Mouse (Mus musculus): ENCODE results near the gene Ip6k1. TPM values are rescaled to one million over a fixed set of nuclear protein-coding genes. Genes with fewer than 3 reads are reported as not detected.

Gene Ip6k1
- polyA plus RNA-seq, 1 experiment from 2014 or later, result 59.2 TPM

DNA sequence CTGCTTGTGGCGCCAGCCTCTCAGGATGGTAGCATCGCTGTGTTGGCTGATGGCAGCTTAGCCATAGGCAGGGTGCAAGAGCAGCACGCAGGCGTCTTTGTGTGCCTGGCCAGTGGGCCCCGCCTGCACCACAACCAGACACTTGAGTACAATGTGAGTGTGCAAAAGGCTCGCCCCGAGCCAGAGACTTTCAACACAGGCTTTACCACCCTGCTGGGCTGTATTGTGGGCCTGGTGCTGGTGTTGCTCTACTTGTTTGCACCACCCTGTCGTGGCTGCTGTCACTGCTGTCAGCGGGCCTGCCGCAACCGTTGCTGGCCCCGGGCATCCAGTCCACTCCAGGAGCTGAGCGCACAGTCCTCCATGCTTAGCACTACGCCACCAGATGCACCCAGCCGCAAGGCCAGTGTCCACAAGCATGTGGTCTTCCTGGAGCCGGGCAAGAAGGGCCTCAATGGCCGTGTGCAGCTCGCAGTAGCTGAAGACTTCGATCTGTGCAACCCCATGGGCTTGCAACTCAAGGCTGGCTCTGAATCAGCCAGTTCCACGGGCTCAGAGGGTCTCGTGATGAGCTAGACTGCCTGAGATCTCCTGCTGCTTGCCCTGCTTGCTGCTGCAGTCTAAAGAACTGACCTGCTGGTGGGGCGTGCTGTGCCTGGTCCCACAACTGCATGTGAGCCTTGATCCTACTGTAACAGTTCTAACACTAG lies 52.2 kb downstream of the Ip6k1 start:
- no peak overlapping the region for H3K9ac ChIP-seq (replicated peaks; ENCODE audit: low read length)
- no peak for ATAC-seq (ENCODE audit: low FRiP score, low TSS enrichment)
- no peak overlapping the region for H3K27ac ChIP-seq (ENCODE audit: low read length)
- H3K9me3 ChIP-seq (ENCODE audit: low read length), result no peaks in the 10 kb centered on the region
- no peaks in the 10 kb centered on the region for H3K27me3 ChIP-seq (ENCODE audit: insufficient read depth, low read length)
- H3K36me3 ChIP-seq (ENCODE audit: insufficient read depth, low read length), result peaks cover 68% of the 10 kb centered on the region
- WGBS, result 90% methylated on average over 22 of the region's 22 CpGs
- H3K4me2 ChIP-seq (replicated peaks; ENCODE audit: low read depth, low read length), result no peak overlapping the region
- peaks cover 15% of the 10 kb centered on the region for H3K4me1 ChIP-seq (ENCODE audit: insufficient read depth, low read length)
- H3K4me3 ChIP-seq (ENCODE audit: low read length), result no peak overlapping the region

DNA sequence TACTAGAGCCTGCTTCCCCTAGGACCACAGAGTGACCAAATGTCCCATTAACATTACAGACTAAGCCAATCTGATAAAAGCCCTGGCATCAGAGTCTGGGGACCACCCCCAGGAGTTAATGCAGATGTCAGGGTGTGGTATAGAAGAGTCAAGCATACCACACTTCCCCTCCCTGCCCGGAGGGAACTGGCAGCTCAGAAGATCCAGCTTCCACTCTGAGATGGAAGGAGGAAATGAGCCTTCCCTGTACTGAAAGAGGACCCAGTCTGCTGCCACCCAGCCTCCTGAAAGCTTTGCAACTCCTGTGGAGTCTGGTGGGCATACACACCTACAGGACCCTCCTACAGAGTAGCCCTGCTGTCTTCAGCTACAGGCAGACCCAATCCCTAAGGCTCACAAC lies 52.8 kb downstream of the Ip6k1 start:
- H3K27ac ChIP-seq (ENCODE audit: low read length), result no peak overlapping the region
- H3K36me3 ChIP-seq (ENCODE audit: insufficient read depth, low read length), result peaks cover 71% of the 10 kb centered on the region
- no peaks in the 10 kb centered on the region for H3K9me3 ChIP-seq (ENCODE audit: low read length)
- H3K4me1 ChIP-seq (ENCODE audit: insufficient read depth, low read length), result peaks cover 10% of the 10 kb centered on the region
- no peak overlapping the region for H3K9ac ChIP-seq (replicated peaks; ENCODE audit: low read length)
- H3K27me3 ChIP-seq (ENCODE audit: insufficient read depth, low read length), result no peaks in the 10 kb centered on the region
- 72% methylated on average over 1 of the region's 1 CpGs for WGBS
- no peak overlapping the region for H3K4me2 ChIP-seq (replicated peaks; ENCODE audit: low read depth, low read length)
- no peak for ATAC-seq (ENCODE audit: low FRiP score, low TSS enrichment)
- no peak overlapping the region for H3K4me3 ChIP-seq (ENCODE audit: low read length)

DNA sequence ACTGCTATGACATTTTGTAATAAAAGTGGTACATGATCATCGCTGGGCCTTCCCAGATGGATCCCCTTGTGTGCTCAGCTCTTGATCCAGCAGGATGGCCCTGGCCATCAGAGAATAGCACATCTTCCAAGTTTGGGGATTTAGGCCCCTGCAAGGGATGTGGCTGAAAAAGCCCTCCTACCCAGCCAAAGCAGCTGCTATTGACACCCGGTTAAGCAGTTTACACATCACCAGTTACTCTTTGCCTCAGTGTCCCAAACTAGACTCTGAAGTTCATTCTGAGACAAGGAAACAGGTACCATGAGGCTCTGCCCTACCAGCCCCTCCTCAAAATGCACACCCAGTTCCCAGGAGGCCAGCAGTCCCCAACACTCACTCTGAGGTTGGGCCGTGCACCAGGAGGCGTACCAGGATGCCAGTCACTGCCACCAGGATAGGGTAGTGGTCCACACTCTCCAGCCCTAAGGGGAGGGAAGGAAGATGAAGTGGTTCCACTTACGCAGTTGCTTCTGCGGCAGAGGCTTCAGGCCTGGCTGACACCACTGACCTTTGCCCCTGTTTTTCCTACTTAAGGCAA lies 53.4 kb downstream of the Ip6k1 start:
- no peak for ATAC-seq (ENCODE audit: low FRiP score, low TSS enrichment)
- Histone ChIP-seq H3K27ac (ENCODE audit: low read length) (no peak overlapping the region), H3K27me3 (ENCODE audit: insufficient read depth, low read length) (no peaks in the 10 kb centered on the region), H3K4me2 (replicated peaks; ENCODE audit: low read depth, low read length) (no peak overlapping the region), H3K9ac (replicated peaks; ENCODE audit: low read length) (no peak overlapping the region), H3K4me1 (ENCODE audit: insufficient read depth, low read length) (peaks cover 4% of the 10 kb centered on the region), H3K9me3 (ENCODE audit: low read length) (no peaks in the 10 kb centered on the region), H3K36me3 (ENCODE audit: insufficient read depth, low read length) (peaks cover 69% of the 10 kb centered on the region), H3K4me3 (ENCODE audit: low read length) (no peak overlapping the region)
- 91% methylated on average over 6 of the region's 6 CpGs for WGBS

DNA sequence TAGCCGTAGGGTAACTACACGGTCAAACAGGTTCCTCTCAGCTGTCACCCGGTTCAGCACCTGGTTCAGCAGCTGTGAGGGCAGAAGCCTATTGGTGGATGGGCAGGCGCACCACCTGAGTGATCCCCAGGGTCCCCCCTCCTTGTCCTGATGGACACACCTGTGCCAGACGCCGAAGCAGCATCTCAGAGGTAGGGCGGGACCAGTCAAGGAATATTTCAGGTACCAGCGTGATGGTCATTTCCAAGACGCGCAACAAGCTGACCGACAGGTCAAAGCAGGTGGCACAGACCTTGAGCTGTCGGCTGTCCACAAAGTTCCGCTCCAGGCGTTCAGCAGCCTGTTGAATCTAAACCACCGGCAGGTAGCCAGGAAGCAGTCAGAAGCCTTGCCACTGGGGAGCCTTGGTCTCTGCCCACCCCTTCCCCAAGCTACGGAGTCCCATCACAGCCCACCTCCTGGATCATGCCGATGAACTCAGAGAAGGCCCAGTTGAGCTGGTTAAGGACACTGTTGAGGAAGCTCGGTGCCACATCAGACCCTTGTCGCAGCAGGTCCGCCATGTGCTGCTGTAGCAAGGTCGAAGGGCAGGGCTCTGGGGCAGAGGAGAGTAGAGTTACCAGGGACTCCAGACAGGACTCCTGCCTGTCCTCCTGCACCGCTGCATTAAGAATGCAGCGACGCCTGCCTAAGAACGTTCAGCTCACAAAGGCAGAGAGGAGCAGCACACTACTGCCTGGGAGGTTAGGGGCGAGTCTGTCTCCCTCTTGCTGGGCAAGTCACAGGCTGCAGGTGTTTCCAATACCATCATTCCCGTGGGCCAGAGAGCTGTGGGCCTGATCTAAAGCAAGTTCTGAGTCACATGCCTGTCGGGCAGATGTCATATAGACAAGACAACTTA lies 54.3 kb downstream of the Ip6k1 start:
- peaks cover 61% of the 10 kb centered on the region for H3K36me3 ChIP-seq (ENCODE audit: insufficient read depth, low read length)
- H3K27me3 ChIP-seq (ENCODE audit: insufficient read depth, low read length), result no peaks in the 10 kb centered on the region
- H3K4me1 ChIP-seq (ENCODE audit: insufficient read depth, low read length), result peaks cover 4% of the 10 kb centered on the region
- no peaks in the 10 kb centered on the region for H3K9me3 ChIP-seq (ENCODE audit: low read length)
- H3K4me2 ChIP-seq (replicated peaks; ENCODE audit: low read depth, low read length), result no peak overlapping the region
- 76% methylated on average over 28 of the region's 28 CpGs for WGBS
- no peak for ATAC-seq (ENCODE audit: low FRiP score, low TSS enrichment)
- H3K9ac ChIP-seq (replicated peaks; ENCODE audit: low read length), result no peak overlapping the region
- no peak overlapping the region for H3K27ac ChIP-seq (ENCODE audit: low read length)
- no peak overlapping the region for H3K4me3 ChIP-seq (ENCODE audit: low read length)

DNA sequence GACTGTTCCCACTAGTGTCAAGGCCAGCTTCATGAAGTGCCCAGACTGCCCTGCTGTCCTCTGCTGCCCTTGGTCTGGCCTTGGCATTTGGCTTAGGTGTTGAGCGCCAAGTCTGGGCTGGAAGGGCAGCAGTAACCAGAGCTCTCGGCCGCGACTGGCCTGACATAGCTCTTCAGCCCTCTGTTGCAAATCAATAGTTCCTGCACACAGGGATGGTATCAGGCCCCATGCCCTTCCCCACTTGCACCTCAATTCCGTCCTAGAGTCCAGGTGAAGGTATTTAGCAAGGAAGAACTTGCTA lies 54.9 kb downstream of the Ip6k1 start:
- H3K9me3 ChIP-seq (ENCODE audit: low read length), result no peaks in the 10 kb centered on the region
- no peak overlapping the region for H3K4me2 ChIP-seq (replicated peaks; ENCODE audit: low read depth, low read length)
- H3K4me3 ChIP-seq (ENCODE audit: low read length), result no peak overlapping the region
- no peak overlapping the region for H3K9ac ChIP-seq (replicated peaks; ENCODE audit: low read length)
- H3K36me3 ChIP-seq (ENCODE audit: insufficient read depth, low read length), result peaks cover 58% of the 10 kb centered on the region
- peaks cover 4% of the 10 kb centered on the region for H3K4me1 ChIP-seq (ENCODE audit: insufficient read depth, low read length)
- H3K27ac ChIP-seq (ENCODE audit: low read length), result no peak overlapping the region
- H3K27me3 ChIP-seq (ENCODE audit: insufficient read depth, low read length), result no peaks in the 10 kb centered on the region
- WGBS, result 92% methylated on average over 5 of the region's 5 CpGs
- no peak for ATAC-seq (ENCODE audit: low FRiP score, low TSS enrichment)

DNA sequence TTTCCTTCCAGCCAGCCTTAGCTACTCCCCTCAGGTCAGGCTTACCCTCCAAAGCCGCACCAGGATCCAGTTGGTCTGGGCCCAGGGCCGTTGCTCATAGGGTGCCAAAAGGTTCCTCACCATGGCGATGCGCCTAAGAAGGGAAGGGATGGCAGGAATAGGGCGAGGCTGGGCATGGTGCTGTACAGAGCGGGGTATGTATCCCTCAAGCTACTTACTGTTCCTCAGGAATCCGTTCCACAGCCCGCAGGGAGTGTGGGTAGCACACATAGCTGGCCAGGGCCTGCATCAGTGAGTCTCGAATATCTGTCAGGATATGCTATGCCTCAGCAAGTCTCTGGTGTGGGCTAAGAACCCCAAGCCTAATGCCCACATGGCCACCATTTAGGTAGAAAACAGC lies 56.0 kb downstream of the Ip6k1 start:
- Histone ChIP-seq H3K4me3 (ENCODE audit: low read length) (no peak overlapping the region), H3K4me2 (replicated peaks; ENCODE audit: low read depth, low read length) (no peak overlapping the region), H3K9me3 (ENCODE audit: low read length) (no peaks in the 10 kb centered on the region), H3K4me1 (ENCODE audit: insufficient read depth, low read length) (peaks cover under 1% of the 10 kb centered on the region), H3K36me3 (ENCODE audit: insufficient read depth, low read length) (peaks cover 64% of the 10 kb centered on the region), H3K27ac (ENCODE audit: low read length) (no peak overlapping the region), H3K9ac (replicated peaks; ENCODE audit: low read length) (no peak overlapping the region), H3K27me3 (ENCODE audit: insufficient read depth, low read length) (no peaks in the 10 kb centered on the region)
- no peak for ATAC-seq (ENCODE audit: low FRiP score, low TSS enrichment)
- 92% methylated on average over 9 of the region's 9 CpGs for WGBS

DNA sequence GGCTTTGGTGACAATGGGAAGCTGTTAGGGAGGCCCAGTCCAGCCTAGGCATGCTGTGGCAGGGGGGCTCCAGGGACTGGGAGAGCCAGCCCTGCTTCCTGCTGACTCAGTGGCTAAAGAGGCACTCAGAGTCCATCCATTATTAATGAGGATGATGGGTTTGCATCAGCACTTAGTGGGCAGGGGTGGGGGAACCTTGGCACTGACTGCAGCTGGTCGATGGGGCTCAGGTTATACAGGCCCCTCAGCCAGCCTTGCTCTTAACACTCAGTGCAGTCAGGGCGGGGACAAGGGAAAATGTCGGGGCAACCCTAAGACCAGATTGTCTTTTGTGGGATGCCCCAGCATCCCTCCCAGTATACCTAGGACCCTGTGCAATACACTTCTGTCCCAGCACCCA lies 59.8 kb downstream of the Ip6k1 start:
- Histone ChIP-seq H3K9ac (replicated peaks; ENCODE audit: low read length) (no peak overlapping the region), H3K4me1 (ENCODE audit: insufficient read depth, low read length) (no peaks in the 10 kb centered on the region), H3K4me2 (replicated peaks; ENCODE audit: low read depth, low read length) (no peak overlapping the region), H3K4me3 (ENCODE audit: low read length) (no peak overlapping the region), H3K27ac (ENCODE audit: low read length) (no peak overlapping the region), H3K36me3 (ENCODE audit: insufficient read depth, low read length) (peaks cover 41% of the 10 kb centered on the region), H3K27me3 (ENCODE audit: insufficient read depth, low read length) (no peaks in the 10 kb centered on the region), H3K9me3 (ENCODE audit: low read length) (no peaks in the 10 kb centered on the region)
- ATAC-seq (ENCODE audit: low FRiP score, low TSS enrichment), result no peak
- WGBS, result 82% methylated on average over 3 of the region's 3 CpGs

DNA sequence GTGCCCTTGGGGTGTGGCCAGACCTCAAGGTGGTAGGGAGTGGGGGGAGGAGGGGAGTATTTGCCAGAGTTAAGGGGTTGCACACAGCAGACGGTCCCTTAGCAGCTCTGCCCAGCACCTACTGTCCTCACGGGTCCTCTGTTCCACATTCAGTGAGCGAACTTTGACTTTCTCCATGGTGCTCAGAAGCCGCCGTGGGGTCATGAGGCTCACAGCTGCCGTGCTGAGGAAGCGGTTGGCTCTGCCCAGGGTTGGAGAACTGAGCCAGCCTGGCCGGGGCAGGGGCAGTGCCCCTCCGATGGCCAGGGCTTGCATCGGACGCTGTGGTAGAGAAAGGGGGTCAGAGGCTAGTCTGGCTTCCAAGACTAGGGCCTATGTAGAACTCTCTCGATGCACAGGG lies 61.1 kb downstream of the Ip6k1 start:
- H3K27me3 ChIP-seq (ENCODE audit: insufficient read depth, low read length), result no peaks in the 10 kb centered on the region
- no peaks in the 10 kb centered on the region for H3K9me3 ChIP-seq (ENCODE audit: low read length)
- H3K36me3 ChIP-seq (ENCODE audit: insufficient read depth, low read length), result peaks cover 31% of the 10 kb centered on the region
- ATAC-seq (ENCODE audit: low FRiP score, low TSS enrichment), result no peak
- no peak overlapping the region for H3K27ac ChIP-seq (ENCODE audit: low read length)
- H3K4me1 ChIP-seq (ENCODE audit: insufficient read depth, low read length), result no peaks in the 10 kb centered on the region
- H3K4me2 ChIP-seq (replicated peaks; ENCODE audit: low read depth, low read length), result no peak overlapping the region
- no peak overlapping the region for H3K4me3 ChIP-seq (ENCODE audit: low read length)
- no peak overlapping the region for H3K9ac ChIP-seq (replicated peaks; ENCODE audit: low read length)
- WGBS, result 89% methylated on average over 12 of the region's 12 CpGs

DNA sequence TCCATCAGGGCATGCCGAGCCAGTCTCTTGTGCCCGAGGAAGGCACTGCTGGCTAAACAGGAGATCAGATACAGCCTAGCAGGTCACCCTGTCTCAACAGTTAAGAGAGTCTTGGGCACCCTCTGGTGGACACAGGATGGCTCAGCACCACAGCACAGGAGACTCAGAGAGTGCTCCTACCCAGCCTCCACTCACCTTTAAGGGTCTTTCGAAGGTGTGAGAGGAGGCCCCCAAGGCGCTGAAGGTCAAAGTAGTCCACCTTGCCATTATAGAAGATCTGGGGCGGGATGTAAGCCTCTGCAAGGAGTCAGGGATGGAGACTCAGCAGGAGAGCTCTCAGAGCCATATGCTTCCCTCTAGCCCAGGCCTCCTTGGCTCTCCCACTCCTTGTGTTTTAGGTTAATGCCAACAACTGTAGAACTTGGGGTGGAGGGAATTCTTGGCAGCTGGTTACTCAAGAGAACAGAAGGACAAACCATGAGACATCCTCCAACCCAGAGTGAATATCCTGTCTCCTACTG lies 63.2 kb downstream of the Ip6k1 start:
- Histone ChIP-seq H3K4me2 (replicated peaks; ENCODE audit: low read depth, low read length) (no peak overlapping the region), H3K27ac (ENCODE audit: low read length) (no peak overlapping the region), H3K36me3 (ENCODE audit: insufficient read depth, low read length) (peaks cover 20% of the 10 kb centered on the region), H3K27me3 (ENCODE audit: insufficient read depth, low read length) (no peaks in the 10 kb centered on the region), H3K4me3 (ENCODE audit: low read length) (no peak overlapping the region), H3K9ac (replicated peaks; ENCODE audit: low read length) (no peak overlapping the region), H3K9me3 (ENCODE audit: low read length) (no peaks in the 10 kb centered on the region), H3K4me1 (ENCODE audit: insufficient read depth, low read length) (no peaks in the 10 kb centered on the region)
- peak; percentile 60 for ATAC-seq (ENCODE audit: low FRiP score, low TSS enrichment)
- 41% methylated on average over 5 of the region's 5 CpGs for WGBS

DNA sequence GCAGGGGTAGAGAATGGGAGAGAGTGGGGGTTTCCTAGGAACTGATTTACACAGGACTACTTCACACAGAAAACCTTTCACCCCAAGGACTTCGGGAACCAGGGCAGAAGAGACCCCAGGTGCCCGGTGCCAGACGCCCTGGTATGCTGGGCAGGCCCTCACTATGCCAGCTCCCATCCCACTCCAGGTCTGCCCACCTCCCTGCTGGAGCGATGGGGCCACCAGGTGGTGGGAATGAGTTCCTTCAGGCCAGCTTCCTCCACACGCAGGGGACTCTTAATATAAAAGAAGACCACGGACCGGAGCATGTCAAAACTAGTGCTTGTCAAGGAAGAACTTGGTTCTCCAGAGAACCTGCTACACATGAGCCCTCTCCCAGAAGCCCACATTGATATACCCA lies 64.9 kb downstream of the Ip6k1 start:
- ATAC-seq (ENCODE audit: low FRiP score, low TSS enrichment), result no peak
- H3K27me3 ChIP-seq (ENCODE audit: insufficient read depth, low read length), result no peaks in the 10 kb centered on the region
- no peak overlapping the region for H3K4me3 ChIP-seq (ENCODE audit: low read length)
- H3K36me3 ChIP-seq (ENCODE audit: insufficient read depth, low read length), result peaks cover 29% of the 10 kb centered on the region
- WGBS, result 77% methylated on average over 7 of the region's 7 CpGs
- H3K4me2 ChIP-seq (replicated peaks; ENCODE audit: low read depth, low read length), result no peak overlapping the region
- no peak overlapping the region for H3K27ac ChIP-seq (ENCODE audit: low read length)
- H3K4me1 ChIP-seq (ENCODE audit: insufficient read depth, low read length), result no peaks in the 10 kb centered on the region
- no peaks in the 10 kb centered on the region for H3K9me3 ChIP-seq (ENCODE audit: low read length)
- no peak overlapping the region for H3K9ac ChIP-seq (replicated peaks; ENCODE audit: low read length)

All from kidney, embryonic 16.5 days (tissue).